In the genomic region with DNA sequence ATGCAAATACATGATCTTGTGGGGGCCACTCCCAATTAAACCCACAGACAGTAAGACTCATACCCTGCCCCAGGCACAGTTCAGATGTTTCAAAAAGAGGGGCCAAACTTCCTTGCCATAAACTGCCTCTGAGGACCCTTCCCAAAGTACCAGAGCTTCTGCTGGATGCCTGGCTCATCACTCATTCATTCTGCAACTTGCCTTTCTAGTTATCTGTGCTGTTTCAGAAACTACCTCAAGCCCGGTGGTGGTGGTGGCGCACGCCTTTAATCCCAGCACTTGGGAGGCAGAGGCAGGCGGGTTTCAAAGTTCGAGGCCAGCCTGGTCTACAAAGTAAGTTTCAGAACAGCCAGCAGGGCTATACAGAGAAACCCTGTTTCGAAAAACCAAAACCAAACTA, we compare ENCODE assay signal across 49 mouse cellular contexts. TPM values are rescaled to one million over a fixed set of nuclear protein-coding genes. Genes with fewer than 3 reads are reported as not detected.
"Had no signal": no experiment of that assay in that cellular context is flagged by ENCODE, and none has a peak within 500 bp of the region (broad histone marks: within the 10 kb centered on the region; RNA-seq: fewer than 3 reads in every experiment).

No protein-coding gene starts in this region.

- H3K27me3 ChIP-seq: heart, embryonic 13.5 days; heart, embryonic 15.5 days; hindbrain, embryonic 12.5 days; hindbrain, embryonic 13.5 days; hindbrain, embryonic 15.5 days; intestine, embryonic 15.5 days; kidney, embryonic 15.5 days had no signal

- H3K4me1 ChIP-seq: heart, embryonic 15.5 days; hindbrain, embryonic 10.5 days; hindbrain, embryonic 12.5 days; intestine, embryonic 15.5 days had no signal

- H3K4me3 ChIP-seq: heart, embryonic 13.5 days; heart, embryonic 15.5 days; hindbrain, embryonic 10.5 days; hindbrain, embryonic 12.5 days; hindbrain, embryonic 13.5 days; hindbrain, embryonic 15.5 days; intestine, embryonic 15.5 days; kidney, embryonic 15.5 days; layer of hippocampus, adult 2 months; left cerebral cortex, adult 2 months had no signal

- H3K4me2 ChIP-seq: heart, embryonic 11.5 days; heart, embryonic 13.5 days; heart, embryonic 15.5 days; hindbrain, embryonic 12.5 days; hindbrain, embryonic 13.5 days; hindbrain, embryonic 14.5 days; hindbrain, embryonic 15.5 days; intestine, embryonic 15.5 days; kidney, embryonic 15.5 days had no signal

- H3K27ac ChIP-seq: heart, embryonic 13.5 days; heart, embryonic 15.5 days; hindbrain, embryonic 10.5 days; hindbrain, embryonic 12.5 days; hindbrain, embryonic 13.5 days; hindbrain, embryonic 14.5 days; hindbrain, embryonic 15.5 days; hindbrain, postnatal 0 days; intestine, embryonic 15.5 days; kidney, embryonic 15.5 days; kidney, postnatal 0 days; layer of hippocampus, adult 2 months; left cerebral cortex, adult 2 months had no signal

- H3K9ac ChIP-seq: heart, embryonic 13.5 days; heart, embryonic 15.5 days; hindbrain, embryonic 12.5 days; hindbrain, embryonic 13.5 days; hindbrain, embryonic 14.5 days; hindbrain, embryonic 15.5 days; intestine, embryonic 15.5 days; kidney, embryonic 15.5 days had no signal

- H3K9me3 ChIP-seq: heart, embryonic 13.5 days; heart, embryonic 15.5 days; hindbrain, embryonic 10.5 days; hindbrain, embryonic 12.5 days; hindbrain, embryonic 13.5 days; hindbrain, embryonic 15.5 days; intestine, embryonic 15.5 days; kidney, embryonic 15.5 days had no signal

- H3K36me3 ChIP-seq: heart, embryonic 13.5 days; heart, embryonic 15.5 days; hindbrain, embryonic 10.5 days; hindbrain, embryonic 12.5 days; hindbrain, embryonic 13.5 days; hindbrain, embryonic 15.5 days; intestine, embryonic 15.5 days; kidney, embryonic 15.5 days had no signal

- DNase-seq: heart, postnatal 10 days; heart, postnatal 14 days; heart, postnatal 36 days; heart, postnatal 4 days; kidney, adult 11 months; kidney, adult 18-20 months; kidney, adult 8-10 months; kidney, adult 9 months; kidney, postnatal 10 days; kidney, postnatal 14 days; kidney, postnatal 25 days; kidney, postnatal 36 days; kidney, postnatal 4 days; layer of hippocampus, adult 9-11 months; layer of hippocampus, postnatal 36 days had no signal

- ATAC-seq: hindbrain, embryonic 16.5 days; hindbrain, postnatal 0 days; inflammation-experienced regulatory T-cells, adult 6 months; intestine, embryonic 15.5 days; intestine, embryonic 16.5 days; intestine, postnatal 0 days had no signal

RNA-seq across cellular contexts. Expression of a gene that starts 39.6 kb away (rescaled TPM):
- total RNA-seq: heart, postnatal 10 days; heart, postnatal 14 days; heart, postnatal 25 days; heart, postnatal 36 days; heart, postnatal 4 days; hematopoietic stem cell, adult 5-6 weeks; hindbrain, postnatal 0 days; layer of hippocampus, adult 18-20 months; layer of hippocampus, adult 2 months; layer of hippocampus, postnatal 10 days; layer of hippocampus, postnatal 14 days; layer of hippocampus, postnatal 25 days; layer of hippocampus, postnatal 36 days; left cerebral cortex, adult 18-20 months; left cerebral cortex, adult 2 months had no signal
- polyA plus RNA-seq: heart, embryonic 11.5 days; heart, embryonic 13.5 days; heart, embryonic 14.5 days; heart, embryonic 15.5 days; heart, embryonic 16.5 days; heart, postnatal 0 days; hindbrain, embryonic 10.5 days; hindbrain, embryonic 11.5 days; hindbrain, embryonic 12.5 days; hindbrain, embryonic 13.5 days; hindbrain, embryonic 14.5 days; hindbrain, embryonic 15.5 days; hindbrain, embryonic 16.5 days; hindbrain, postnatal 0 days; inflammation-experienced regulatory T-cells, adult 6 months; intestine, embryonic 14.5 days; intestine, embryonic 15.5 days; intestine, embryonic 16.5 days; intestine, postnatal 0 days; kidney, adult 2 months; kidney, embryonic 14.5 days; kidney, embryonic 15.5 days; kidney, embryonic 16.5 days; kidney, postnatal 0 days; large intestine, adult 2 months had no signal
